Mouse (Mus musculus) hindbrain, embryonic 11.5 days (tissue): ENCODE measurements around the gene Ccnyl1. TPM values are rescaled to one million over a fixed set of nuclear protein-coding genes. Genes with fewer than 3 reads are reported as not detected.

Source experiments
- ATAC-seq: fragments of 200-750 bp; cut with Nextera tagmentation; 2 replicates; pipeline ENCODE4 v1.8.0; 2017; ENCODE audit warnings: mild to moderate bottlenecking, moderate TSS enrichment, moderate library complexity; ENCODE audit not compliant: low FRiP score
- DNase-seq: peaks from one replicate; pipeline ENCODE4 v3.0.0-alpha.2; 2015; ENCODE audit warnings: low spot score
- H3K27ac ChIP-seq: fragments of 300-500 bp; sonication (generic); 2 replicates; pipeline ENCODE4 v1.5.1; 2014; ENCODE audit warnings: mild to moderate bottlenecking, low read depth, low read length
- H3K27me3 ChIP-seq: fragments of 300-500 bp; sonication (generic); 2 replicates; pipeline ENCODE4 v1.6.1; 2014; ENCODE audit warnings: mild to moderate bottlenecking, low read length, moderate library complexity, mixed read lengths; ENCODE audit not compliant: control insufficient read depth, insufficient read depth
- H3K36me3 ChIP-seq: fragments of 300-500 bp; sonication (generic); 2 replicates; pipeline ENCODE4 v1.6.1; 2014; ENCODE audit warnings: mild to moderate bottlenecking, low read length, moderate library complexity, mixed read lengths; ENCODE audit not compliant: control insufficient read depth, insufficient read depth
- H3K4me1 ChIP-seq: fragments of 300-500 bp; sonication (generic); replicated peaks from 2 replicates; pipeline ENCODE4 v1.6.1; 2014; ENCODE audit warnings: low read length, mixed read lengths; ENCODE audit not compliant: control insufficient read depth, insufficient read depth
- H3K4me2 ChIP-seq: fragments of 300-500 bp; sonication (generic); replicated peaks from 2 replicates; pipeline ENCODE4 v1.6.1; 2014; ENCODE audit warnings: mild to moderate bottlenecking, low read depth, low read length
- H3K4me3 ChIP-seq: fragments of 300-500 bp; sonication (generic); 2 replicates; pipeline ENCODE4 v1.5.1; 2014; ENCODE audit warnings: low read depth, low read length
- H3K9ac ChIP-seq: fragments of 300-500 bp; sonication (generic); 2 replicates; pipeline ENCODE4 v1.6.1; 2014; ENCODE audit warnings: low read depth, low read length
- H3K9me3 ChIP-seq: fragments of 300-500 bp; sonication (generic); 2 replicates; pipeline ENCODE4 v1.6.1; 2016; ENCODE audit warnings: low read length; ENCODE audit not compliant: control insufficient read depth
- WGBS: fragments of 180-500 bp; shearing (Covaris S2); extraction: QIAGEN DNeasy Blood & Tissue Kit; methylation state at CpG from one replicate; pipeline ENCODE4 v1.1.7; 2014; 5-methylcytosine and 5-hydroxymethylcytosine counted together
- polyA plus RNA-seq: library from polyadenylated mRNA; unstranded; fragments of >200 nt; fragmentation: Nextera tagmentation; extraction: Ambion mirVana; gene quantifications from 2 replicates; pipeline ENCODE4 v1.2.1, GENCODE M21; 2014

The Ccnyl1 gene
- polyA plus RNA-seq, 1 experiment from 2014 or later = 13.4 TPM

GRCm38 (mm10) chr1:64658876-64659275 is 31.4 kb upstream of the Ccnyl1 start:
- no peak for DNase-seq
- WGBS = 71% methylated on average over 7 of the region's 7 CpGs

GRCm38 (mm10) chr1:64667111-64667633 is 23.1 kb upstream of the Ccnyl1 start:
- no peak for DNase-seq
- H3K4me2 ChIP-seq = no peak overlapping the region
- H3K9me3 ChIP-seq = no peaks in the 10 kb centered on the region
- H3K27ac ChIP-seq = no peak overlapping the region
- no peak for ATAC-seq
- no peaks in the 10 kb centered on the region for H3K4me1 ChIP-seq
- H3K9ac ChIP-seq = no peak overlapping the region
- no peaks in the 10 kb centered on the region for H3K36me3 ChIP-seq
- WGBS = 87% methylated on average over 2 of the region's 2 CpGs
- no peaks in the 10 kb centered on the region for H3K27me3 ChIP-seq
- H3K4me3 ChIP-seq = no peak overlapping the region

More at GRCm38 (mm10) chr1:64658876-64659275, 31.4 kb upstream of the Ccnyl1 start:
- no peak overlapping the region for H3K9ac ChIP-seq
- no peak overlapping the region for H3K27ac ChIP-seq
- H3K4me1 ChIP-seq = no peaks in the 10 kb centered on the region
- H3K4me2 ChIP-seq = no peak overlapping the region
- no peaks in the 10 kb centered on the region for H3K36me3 ChIP-seq
- no peak for ATAC-seq
- H3K27me3 ChIP-seq = no peaks in the 10 kb centered on the region
- no peak overlapping the region for H3K4me3 ChIP-seq
- H3K9me3 ChIP-seq = no peaks in the 10 kb centered on the region

GRCm38 (mm10) chr1:64669451-64669850 is 20.8 kb upstream of the Ccnyl1 start:
- Histone ChIP-seq H3K9ac (no peak overlapping the region), H3K36me3 (no peaks in the 10 kb centered on the region), H3K9me3 (no peaks in the 10 kb centered on the region), H3K27ac (no peak overlapping the region), H3K4me3 (no peak overlapping the region), H3K4me1 (no peaks in the 10 kb centered on the region), H3K4me2 (no peak overlapping the region), H3K27me3 (no peaks in the 10 kb centered on the region)
- ATAC-seq (no peak), DNase-seq (no peak)
- WGBS = 78% methylated on average over 2 of the region's 2 CpGs

DNA sequence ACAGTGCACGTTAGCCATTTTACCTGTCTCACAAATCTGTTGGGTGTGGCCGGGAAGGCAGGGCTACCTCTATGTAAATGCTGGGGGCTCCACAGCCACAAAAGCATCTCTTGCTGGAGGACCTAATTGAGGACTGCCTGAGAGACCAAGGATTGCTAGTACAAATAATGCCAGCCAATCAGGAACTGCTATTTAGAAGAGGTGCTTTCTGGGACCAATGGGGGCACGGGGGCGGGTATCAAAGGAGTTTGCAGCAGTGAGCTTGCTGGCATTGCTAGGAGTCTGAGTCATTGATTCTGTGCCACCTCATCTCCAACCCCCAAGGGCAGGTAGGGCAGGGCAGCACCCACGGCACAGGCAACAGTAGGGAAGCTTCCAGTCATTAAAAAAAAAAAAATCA is 16.3 kb upstream of the Ccnyl1 start:
- Histone ChIP-seq H3K4me3 (no peak overlapping the region), H3K9ac (no peak overlapping the region), H3K27me3 (no peaks in the 10 kb centered on the region), H3K36me3 (no peaks in the 10 kb centered on the region), H3K27ac (no peak overlapping the region), H3K4me2 (no peak overlapping the region), H3K4me1 (no peaks in the 10 kb centered on the region), H3K9me3 (no peaks in the 10 kb centered on the region)
- DNase-seq = no peak
- 93% methylated on average over 5 of the region's 5 CpGs for WGBS
- ATAC-seq = no peak

GRCm38 (mm10) chr1:64676060-64676839 is 14.0 kb upstream of the Ccnyl1 start:
- Histone ChIP-seq H3K27ac (no peak overlapping the region), H3K4me2 (no peak overlapping the region), H3K27me3 (no peaks in the 10 kb centered on the region), H3K4me3 (no peak overlapping the region), H3K9me3 (no peaks in the 10 kb centered on the region), H3K9ac (no peak overlapping the region), H3K4me1 (no peaks in the 10 kb centered on the region), H3K36me3 (no peaks in the 10 kb centered on the region)
- 65% methylated on average over 6 of the region's 6 CpGs for WGBS
- no peak for DNase-seq
- no peak for ATAC-seq

DNA sequence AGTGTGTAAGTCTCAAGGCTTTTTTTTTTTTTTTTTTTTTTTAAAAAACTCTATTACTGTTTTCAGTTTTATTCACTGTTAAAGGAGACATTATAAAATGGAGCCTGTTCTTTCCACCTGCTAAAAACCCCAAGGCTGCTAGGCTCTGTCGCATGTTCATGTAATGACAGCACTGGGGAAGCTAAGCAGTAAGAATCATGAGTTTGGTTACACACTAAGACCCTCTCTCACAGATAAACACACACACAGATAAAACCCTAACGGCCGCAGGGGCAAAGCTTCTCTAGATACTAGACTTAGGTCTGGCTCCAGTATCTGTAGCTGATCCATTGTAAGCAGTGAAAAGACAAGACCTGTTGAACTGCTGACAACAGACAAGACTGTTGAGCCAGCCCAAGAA is 8.8 kb upstream of the Ccnyl1 start:
- no peak for ATAC-seq
- no peak overlapping the region for H3K4me3 ChIP-seq
- H3K4me2 ChIP-seq = no peak overlapping the region
- DNase-seq = no peak
- H3K27ac ChIP-seq = no peak overlapping the region
- H3K4me1 ChIP-seq = no peaks in the 10 kb centered on the region
- WGBS = 97% methylated on average over 3 of the region's 3 CpGs
- no peaks in the 10 kb centered on the region for H3K9me3 ChIP-seq
- H3K27me3 ChIP-seq = no peaks in the 10 kb centered on the region
- no peaks in the 10 kb centered on the region for H3K36me3 ChIP-seq
- H3K9ac ChIP-seq = no peak overlapping the region

GRCm38 (mm10) chr1:64683039-64683438 is 7.2 kb upstream of the Ccnyl1 start:
- DNase-seq (no peak), ATAC-seq (no peak)
- Histone ChIP-seq H3K27ac (no peak overlapping the region), H3K27me3 (no peaks in the 10 kb centered on the region), H3K4me3 (no peak overlapping the region), H3K4me2 (no peak overlapping the region), H3K4me1 (no peaks in the 10 kb centered on the region), H3K36me3 (no peaks in the 10 kb centered on the region), H3K9me3 (no peaks in the 10 kb centered on the region), H3K9ac (no peak overlapping the region)
- 89% methylated on average over 3 of the region's 3 CpGs for WGBS

GRCm38 (mm10) chr1:64684440-64684839 is 5.8 kb upstream of the Ccnyl1 start:
- H3K36me3 ChIP-seq = no peaks in the 10 kb centered on the region
- no peak for ATAC-seq
- WGBS = 94% methylated on average over 2 of the region's 2 CpGs
- H3K4me1 ChIP-seq = no peaks in the 10 kb centered on the region
- H3K27ac ChIP-seq = no peak overlapping the region
- no peak overlapping the region for H3K4me3 ChIP-seq
- H3K9me3 ChIP-seq = no peaks in the 10 kb centered on the region
- no peak overlapping the region for H3K9ac ChIP-seq
- no peaks in the 10 kb centered on the region for H3K27me3 ChIP-seq
- no peak for DNase-seq
- no peak overlapping the region for H3K4me2 ChIP-seq

- no peak overlapping the region for H3K4me2 ChIP-seq
- WGBS = 84% methylated on average over 4 of the region's 4 CpGs
- no peak overlapping the region for H3K4me3 ChIP-seq
- no peaks in the 10 kb centered on the region for H3K36me3 ChIP-seq
- no peaks in the 10 kb centered on the region for H3K4me1 ChIP-seq
- no peaks in the 10 kb centered on the region for H3K27me3 ChIP-seq
- no peak overlapping the region for H3K27ac ChIP-seq
- no peaks in the 10 kb centered on the region for H3K9me3 ChIP-seq
- no peak for ATAC-seq
- no peak for DNase-seq
- no peak overlapping the region for H3K9ac ChIP-seq
These were observed 2.2 kb upstream of the Ccnyl1 start for GRCm38 (mm10) chr1:64688046-64688445.
